Mouse (Mus musculus): ENCODE measurements around the gene Tnrc6b. TPM values are rescaled to one million over a fixed set of nuclear protein-coding genes. Genes with fewer than 3 reads are reported as not detected.

The Tnrc6b gene
- polyA plus RNA-seq, 1 experiment from 2014 or later, result 35.6 TPM

DNA sequence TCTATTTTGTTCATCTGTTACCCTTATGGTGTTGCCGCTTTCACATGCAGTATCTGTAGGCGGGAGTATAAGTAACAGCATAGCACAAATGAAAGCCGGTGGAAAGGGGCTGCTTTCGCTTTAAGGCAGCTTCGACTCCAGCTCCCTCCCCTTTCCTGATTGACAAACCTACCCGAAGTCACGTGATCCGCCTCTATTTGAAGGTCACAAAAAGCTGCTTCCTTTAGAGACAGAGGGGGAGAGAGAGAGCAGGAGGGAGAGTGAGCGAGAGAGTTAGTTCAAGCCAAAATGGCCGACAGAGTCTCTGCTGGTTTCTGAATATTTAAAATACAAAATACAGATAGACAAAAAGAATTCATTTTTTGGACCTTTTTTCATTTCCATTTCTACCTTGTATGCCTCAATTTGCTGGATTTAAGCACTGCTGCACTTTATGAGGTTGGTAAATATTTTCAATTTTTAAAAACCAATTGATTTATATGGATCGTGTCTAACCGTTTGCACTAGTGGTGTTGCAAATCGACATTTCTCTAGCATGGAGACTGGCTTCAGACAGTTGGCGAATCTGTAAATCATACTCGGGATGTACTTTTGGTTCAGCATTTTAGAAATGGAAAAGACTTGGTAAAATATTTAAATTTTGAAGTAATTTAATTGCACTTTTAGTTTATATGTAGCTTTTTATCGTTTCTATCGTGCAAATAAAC, 87.4 kb downstream of the Tnrc6b start:
- H3K4me3 ChIP-seq, result peak overlapping the region; percentile 56
- peak overlapping the region; percentile 77 for H3K9ac ChIP-seq
- no peaks in the 10 kb centered on the region for H3K27me3 ChIP-seq
- H3K4me1 ChIP-seq, result peaks cover 38% of the 10 kb centered on the region
- ATAC-seq (ENCODE audit: insufficient number of reproducible peaks, insufficient read depth, low FRiP score, low TSS enrichment, low read depth), result peak; percentile 87
- 0% methylated on average over 17 of the region's 17 CpGs for WGBS
- H3K9me3 ChIP-seq, result no peaks in the 10 kb centered on the region
- peak overlapping the region; percentile 67 for H3K4me2 ChIP-seq
- H3K27ac ChIP-seq, result peak overlapping the region; percentile 93
- H3K36me3 ChIP-seq, result no peaks in the 10 kb centered on the region

DNA sequence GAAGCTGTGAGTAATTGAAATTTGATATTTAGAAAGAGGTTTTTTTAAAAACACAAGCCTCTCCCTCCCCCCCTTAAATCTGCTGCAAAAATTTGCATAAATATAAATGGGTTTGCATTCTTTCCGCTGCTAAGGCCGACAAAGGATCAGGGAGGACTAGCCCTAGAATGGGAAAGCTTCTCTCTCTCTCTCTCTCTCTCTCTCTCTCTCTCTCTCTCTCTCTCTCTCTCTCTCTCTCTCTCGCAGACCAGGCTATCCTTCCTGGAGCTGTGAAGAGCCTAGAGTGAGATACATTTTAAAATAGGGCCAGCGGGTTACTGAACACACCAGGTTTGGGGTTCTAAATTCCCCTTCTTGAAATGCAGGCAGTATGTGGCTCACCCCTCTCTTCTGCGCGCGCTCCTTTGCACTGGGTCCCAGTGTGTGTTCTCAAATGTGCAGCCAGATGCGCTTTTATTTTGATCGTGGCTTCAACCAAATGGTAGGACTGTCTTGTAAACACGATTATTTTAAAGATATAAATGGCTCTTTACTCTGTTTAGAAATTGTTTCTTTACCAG, 88.0 kb downstream of the Tnrc6b start:
- Histone ChIP-seq H3K9me3 (no peaks in the 10 kb centered on the region), H3K4me2 (peak overlapping the region; percentile 67), H3K4me3 (peak overlapping the region; percentile 56), H3K27ac (peak overlapping the region; percentile 93), H3K36me3 (no peaks in the 10 kb centered on the region), H3K4me1 (peaks cover 38% of the 10 kb centered on the region), H3K9ac (peak overlapping the region; percentile 77), H3K27me3 (no peaks in the 10 kb centered on the region)
- ATAC-seq (ENCODE audit: insufficient number of reproducible peaks, insufficient read depth, low FRiP score, low TSS enrichment, low read depth), result no peak; the same call in 1 of the 2 replicates
- WGBS, result under 1% methylated on average over 10 of the region's 10 CpGs

GRCm38 (mm10) chr15:80799634-80800137, 88.6 kb downstream of the Tnrc6b start:
- Histone ChIP-seq H3K36me3 (no peaks in the 10 kb centered on the region), H3K9ac (peak overlapping the region; percentile 77), H3K4me1 (peaks cover 42% of the 10 kb centered on the region), H3K9me3 (no peaks in the 10 kb centered on the region), H3K4me2 (peak overlapping the region; percentile 67), H3K27me3 (no peaks in the 10 kb centered on the region), H3K4me3 (peak overlapping the region; percentile 56), H3K27ac (peak overlapping the region; percentile 93)
- under 1% methylated on average over 10 of the region's 10 CpGs for WGBS
- no peak for ATAC-seq (ENCODE audit: insufficient number of reproducible peaks, insufficient read depth, low FRiP score, low TSS enrichment, low read depth)

- 7% methylated on average over 3 of the region's 3 CpGs for WGBS
- H3K4me1 ChIP-seq, result peaks cover 43% of the 10 kb centered on the region
- no peak overlapping the region for H3K9ac ChIP-seq
These were observed 89.1 kb downstream of the Tnrc6b start for GRCm38 (mm10) chr15:80800201-80800600.

DNA sequence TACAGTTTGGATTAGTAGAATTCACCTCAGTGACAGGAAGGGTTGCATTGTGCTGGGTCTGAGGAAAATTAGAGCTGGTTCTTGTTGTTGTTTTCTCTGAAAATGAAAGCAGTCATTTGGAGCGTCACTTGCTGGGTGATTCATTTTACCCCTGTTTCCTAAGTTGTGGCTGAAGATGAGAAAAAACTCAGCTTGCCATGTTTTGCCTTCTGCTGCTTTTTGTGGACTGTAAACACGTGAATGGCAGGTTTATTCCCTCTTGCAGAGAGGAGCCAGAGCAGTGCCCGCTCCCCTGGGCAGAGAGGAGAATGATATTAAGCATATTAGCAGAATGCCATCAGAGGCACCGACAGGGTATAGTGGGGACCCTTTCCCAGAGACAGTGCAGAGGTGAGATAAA, 89.7 kb downstream of the Tnrc6b start:
- H3K27ac ChIP-seq, result no peak overlapping the region
- 21% methylated on average over 4 of the region's 4 CpGs for WGBS
- H3K4me2 ChIP-seq, result peak overlapping the region; percentile 67
- H3K4me1 ChIP-seq, result peaks cover 43% of the 10 kb centered on the region
- ATAC-seq (ENCODE audit: insufficient number of reproducible peaks, insufficient read depth, low FRiP score, low TSS enrichment, low read depth), result no peak
- H3K36me3 ChIP-seq, result no peaks in the 10 kb centered on the region
- peak overlapping the region; percentile 61 for H3K9ac ChIP-seq
- peak overlapping the region; percentile 56 for H3K4me3 ChIP-seq
- no peaks in the 10 kb centered on the region for H3K9me3 ChIP-seq
- H3K27me3 ChIP-seq, result no peaks in the 10 kb centered on the region

More at GRCm38 (mm10) chr15:80800201-80800600, 89.1 kb downstream of the Tnrc6b start:
- H3K9me3 ChIP-seq, result no peaks in the 10 kb centered on the region
- ATAC-seq (ENCODE audit: insufficient number of reproducible peaks, insufficient read depth, low FRiP score, low TSS enrichment, low read depth), result no peak
- no peaks in the 10 kb centered on the region for H3K27me3 ChIP-seq
- H3K4me2 ChIP-seq, result peak overlapping the region; percentile 67
- H3K27ac ChIP-seq, result no peak overlapping the region
- H3K4me3 ChIP-seq, result peak overlapping the region; percentile 56
- H3K36me3 ChIP-seq, result no peaks in the 10 kb centered on the region

- Histone ChIP-seq H3K27ac (no peak overlapping the region; the same call in 1 of the 2 replicates), H3K4me2 (peak overlapping the region; percentile 67), H3K9me3 (no peaks in the 10 kb centered on the region), H3K36me3 (no peaks in the 10 kb centered on the region), H3K9ac (no peak overlapping the region), H3K27me3 (no peaks in the 10 kb centered on the region), H3K4me3 (no peak overlapping the region), H3K4me1 (peaks cover 38% of the 10 kb centered on the region)
- ATAC-seq (ENCODE audit: insufficient number of reproducible peaks, insufficient read depth, low FRiP score, low TSS enrichment, low read depth), result no peak
- 27% methylated on average over 1 of the region's 1 CpGs for WGBS
These were observed 90.5 kb downstream of the Tnrc6b start for GRCm38 (mm10) chr15:80801597-80801996.

- no peaks in the 10 kb centered on the region; the same call in 1 of the 2 replicates for H3K36me3 ChIP-seq
- no peak for ATAC-seq (ENCODE audit: insufficient number of reproducible peaks, insufficient read depth, low FRiP score, low TSS enrichment, low read depth)
- 78% methylated on average over 5 of the region's 5 CpGs for WGBS
These were observed 96.0 kb downstream of the Tnrc6b start for GRCm38 (mm10) chr15:80807162-80807561.

GRCm38 (mm10) chr15:80810226-80810625, 99.1 kb downstream of the Tnrc6b start:
- Histone ChIP-seq H3K36me3 (no peaks in the 10 kb centered on the region; the same call in 1 of the 2 replicates), H3K27me3 (no peaks in the 10 kb centered on the region), H3K4me3 (no peak overlapping the region), H3K27ac (no peak overlapping the region), H3K9ac (no peak overlapping the region), H3K9me3 (no peaks in the 10 kb centered on the region), H3K4me1 (peaks cover 25% of the 10 kb centered on the region), H3K4me2 (no peak overlapping the region)
- WGBS, result 89% methylated on average over 3 of the region's 3 CpGs
- ATAC-seq (ENCODE audit: insufficient number of reproducible peaks, insufficient read depth, low FRiP score, low TSS enrichment, low read depth), result no peak

More at GRCm38 (mm10) chr15:80807162-80807561, 96.0 kb downstream of the Tnrc6b start:
- Histone ChIP-seq H3K4me3 (no peak overlapping the region), H3K9ac (no peak overlapping the region), H3K4me2 (no peak overlapping the region), H3K4me1 (peaks cover 25% of the 10 kb centered on the region; the same call in 1 of the 2 replicates), H3K27ac (0 out of 2 replicates have a peak overlapping the region, but pooled peaks have one; percentile 11), H3K27me3 (no peaks in the 10 kb centered on the region), H3K9me3 (no peaks in the 10 kb centered on the region)

DNA sequence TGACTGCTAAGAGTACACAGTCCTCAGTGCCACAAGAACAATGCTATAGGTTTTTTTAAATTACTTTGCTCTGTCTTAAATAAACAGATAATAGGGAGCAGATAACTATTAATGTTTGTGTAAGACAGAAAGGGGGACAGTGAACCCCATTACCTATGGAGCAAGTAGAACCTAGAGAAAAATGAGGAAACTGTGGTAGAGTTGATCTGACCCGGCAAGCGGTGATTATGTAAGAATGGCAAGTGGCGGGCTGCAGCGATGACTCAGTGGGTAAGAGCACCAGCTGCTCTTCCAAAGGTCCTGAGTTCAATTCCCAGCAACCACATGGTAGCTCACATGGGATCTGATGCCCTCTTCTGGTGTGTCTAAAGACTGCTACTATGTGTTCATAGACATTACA, 101.7 kb downstream of the Tnrc6b start:
- ATAC-seq (ENCODE audit: insufficient number of reproducible peaks, insufficient read depth, low FRiP score, low TSS enrichment, low read depth), result no peak
- no peak overlapping the region for H3K27ac ChIP-seq
- 91% methylated on average over 4 of the region's 4 CpGs for WGBS

DNA sequence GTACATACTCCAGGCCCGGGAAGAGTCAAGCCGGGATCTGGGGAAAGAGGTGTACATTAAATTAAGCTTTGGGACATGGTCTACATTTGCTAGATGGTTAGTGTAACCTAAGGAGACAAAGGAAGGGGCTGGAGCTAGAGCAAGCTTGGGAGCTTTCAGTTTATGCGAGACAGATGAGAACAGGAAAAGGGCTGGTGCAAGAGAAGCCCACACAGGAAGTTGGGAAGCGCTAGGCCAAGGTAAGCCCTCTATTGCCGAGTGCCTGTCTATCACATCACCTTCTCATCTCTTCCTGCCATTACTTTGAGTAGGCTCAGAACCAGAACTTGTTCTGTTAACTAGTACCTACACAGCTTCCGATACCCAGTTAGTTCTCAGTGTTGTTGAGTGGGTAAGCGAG, 103.7 kb downstream of the Tnrc6b start:
- no peak overlapping the region for H3K4me3 ChIP-seq
- H3K9ac ChIP-seq, result no peak overlapping the region
- ATAC-seq (ENCODE audit: insufficient number of reproducible peaks, insufficient read depth, low FRiP score, low TSS enrichment, low read depth), result no peak
- 0 out of 2 replicates have a peak, but pooled peaks cover 2% of the 10 kb centered on the region for H3K9me3 ChIP-seq
- peaks cover 16% of the 10 kb centered on the region for H3K4me1 ChIP-seq
- no peaks in the 10 kb centered on the region for H3K27me3 ChIP-seq
- no peak overlapping the region for H3K27ac ChIP-seq
- WGBS, result 63% methylated on average over 7 of the region's 7 CpGs
- no peak overlapping the region for H3K4me2 ChIP-seq
- H3K36me3 ChIP-seq, result peaks cover 4% of the 10 kb centered on the region; the same call in 1 of the 2 replicates

More for the DNA sequence above, 101.7 kb downstream of the Tnrc6b start:
- Histone ChIP-seq H3K4me1 (peaks cover 16% of the 10 kb centered on the region), H3K4me3 (no peak overlapping the region), H3K9me3 (0 out of 2 replicates have a peak, but pooled peaks cover 2% of the 10 kb centered on the region), H3K36me3 (peaks cover 4% of the 10 kb centered on the region; the same call in 1 of the 2 replicates), H3K4me2 (no peak overlapping the region), H3K9ac (no peak overlapping the region), H3K27me3 (no peaks in the 10 kb centered on the region)

- no peak overlapping the region for H3K4me3 ChIP-seq
- ATAC-seq (ENCODE audit: insufficient number of reproducible peaks, insufficient read depth, low FRiP score, low TSS enrichment, low read depth), result no peak
- H3K9me3 ChIP-seq, result no peaks in the 10 kb centered on the region
- H3K9ac ChIP-seq, result no peak overlapping the region
- WGBS, result 15% methylated on average over 1 of the region's 1 CpGs
- H3K27me3 ChIP-seq, result no peaks in the 10 kb centered on the region
- peaks cover 3% of the 10 kb centered on the region; the same call in 1 of the 2 replicates for H3K36me3 ChIP-seq
- H3K27ac ChIP-seq, result no peak overlapping the region
- no peak overlapping the region for H3K4me2 ChIP-seq
- peaks cover 3% of the 10 kb centered on the region; the same call in 1 of the 2 replicates for H3K4me1 ChIP-seq
These were observed 111.2 kb downstream of the Tnrc6b start for GRCm38 (mm10) chr15:80822276-80822675.
